Mouse (Mus musculus) liver, embryonic 14.5 days (tissue): ENCODE results near the gene Ttc21b. TPM values are rescaled to one million over a fixed set of nuclear protein-coding genes. Genes with fewer than 3 reads are reported as not detected.
"Not testable (repeated sequence)": the region's sequence is repeated elsewhere in the genome, so short reads cannot be mapped to it uniquely, and the experiment has no call there.

ENCODE experiments used
- ATAC-seq: fragments of 200-750 bp; cut with Nextera tagmentation; 2 replicates; pipeline ENCODE4 v1.8.0; 2017; ENCODE audit warnings: moderate number of reproducible peaks, mild to moderate bottlenecking, moderate library complexity; ENCODE audit not compliant: insufficient read depth
- DNase-seq, 3 experiments: peaks; one replicate each; pipeline ENCODE4 v3.0.0-alpha.2; 2012 to 2013; ENCODE audit warnings: low read depth in 3 of 3, low spot score in 3 of 3
- H3K27ac ChIP-seq: fragments of 300-500 bp; sonication (generic); 2 replicates; pipeline ENCODE4 v1.5.1; 2014; ENCODE audit warnings: moderate library complexity, mild to moderate bottlenecking, control low read depth, inconsistent platforms
- H3K27me3 ChIP-seq: fragments of 300-500 bp; sonication (generic); 2 replicates; pipeline ENCODE4 v1.6.1; 2014; ENCODE audit warnings: mild to moderate bottlenecking, low read length, moderate library complexity; ENCODE audit not compliant: control insufficient read depth, insufficient read depth
- H3K36me3 ChIP-seq: fragments of 300-500 bp; sonication (generic); replicated peaks from 2 replicates; pipeline ENCODE4 v1.6.1; 2014; ENCODE audit warnings: low read depth; ENCODE audit not compliant: control insufficient read depth, insufficient read depth
- H3K4me1 ChIP-seq, 2 experiments: fragments of 200-500 bp in 1 of 2; fragments of 300-500 bp in 1 of 2; sonication (generic) in 1 of 2; replicated peaks; 2 replicates each; pipeline ENCODE4 v1.6.1; 2012 to 2014; ENCODE audit warnings: antibody characterized with exemption in 1 of 2, inconsistent platforms in 1 of 2, low read length in 1 of 2; ENCODE audit not compliant: control insufficient read depth in 2 of 2, insufficient read depth in 2 of 2
- H3K4me2 ChIP-seq: fragments of 300-500 bp; sonication (generic); 2 replicates; pipeline ENCODE4 v1.6.1; 2014; ENCODE audit warnings: low read depth, mild to moderate bottlenecking, control low read depth, moderate library complexity
- H3K4me3 ChIP-seq, 2 experiments: fragments of 200-500 bp in 1 of 2; fragments of 300-500 bp in 1 of 2; sonication (generic) in 1 of 2; 2 replicates each; pipeline ENCODE4 v1.5.1; 2012 to 2014; ENCODE audit warnings: low read depth in 2 of 2, low read length in 2 of 2, mild to moderate bottlenecking in 2 of 2, control low read depth in 1 of 2, inconsistent platforms in 1 of 2, moderate library complexity in 1 of 2; ENCODE audit not compliant: insufficient read depth in 1 of 2
- H3K9ac ChIP-seq: fragments of 300-500 bp; sonication (generic); replicated peaks from 2 replicates; pipeline ENCODE4 v1.6.1; 2014; ENCODE audit warnings: mild to moderate bottlenecking, control low read depth, moderate library complexity
- H3K9me3 ChIP-seq: fragments of 300-500 bp; sonication (generic); 2 replicates; pipeline ENCODE4 v1.6.1; 2016; ENCODE audit warnings: low read length, mixed read lengths; ENCODE audit not compliant: control insufficient read depth
- CTCF ChIP-seq: IDR thresholded peaks from 2 replicates; pipeline ENCODE4 v1.5.1; 2016; ENCODE audit warnings: antibody characterized with exemption, low read depth, control low read depth
- EP300 ChIP-seq: IDR thresholded peaks from 2 replicates; pipeline ENCODE4 v1.6.1; 2016; ENCODE audit warnings: antibody characterized with exemption, low read depth
- WGBS: fragments of 180-500 bp; shearing (Covaris S2); extraction: QIAGEN DNeasy Blood & Tissue Kit; methylation state at CpG from one replicate; pipeline ENCODE4 v1.1.7; 2014; ENCODE audit not compliant: insufficient replicate concordance; 5-methylcytosine and 5-hydroxymethylcytosine counted together
- polyA plus RNA-seq, 2 experiments: library from polyadenylated mRNA; depleted of rRNA in 1 of 2; stranded (reverse) in 1 of 2; unstranded in 1 of 2; fragments of >200 nt; fragmentation: Nextera tagmentation in 1 of 2; extraction: Ambion mirVana in 1 of 2; gene quantifications; 2 replicates each; pipeline versions ENCODE4 v1.2.1 to v1.2.3; 2012 to 2014

The Ttc21b gene
- polyA plus RNA-seq, 2 experiments = 0.80 to 1.1 TPM

GRCm38 (mm10) chr2:66200195-66200594, 56.2 kb downstream of the Ttc21b start:
- Histone ChIP-seq H3K4me3 (no peak overlapping the region), H3K36me3 (no peaks in the 10 kb centered on the region), H3K9me3 (no peaks in the 10 kb centered on the region), H3K27me3 (no peaks in the 10 kb centered on the region), H3K9ac (no peak overlapping the region), H3K4me1 (no peaks in the 10 kb centered on the region), H3K4me2 (no peak overlapping the region), H3K27ac (no peak overlapping the region)
- TF ChIP-seq EP300 (no peak), CTCF (no peak)
- no peak for ATAC-seq
- WGBS = 18% methylated on average over 3 of the region's 3 CpGs
- no peak for DNase-seq

GRCm38 (mm10) chr2:66191691-66192100, 64.7 kb downstream of the Ttc21b start:
- Histone ChIP-seq H3K9me3 (no peaks in the 10 kb centered on the region), H3K4me1 (no peaks in the 10 kb centered on the region), H3K4me2 (no peak overlapping the region), H3K36me3 (no peaks in the 10 kb centered on the region), H3K27ac (no peak overlapping the region), H3K4me3 (no peak overlapping the region), H3K9ac (no peak overlapping the region), H3K27me3 (no peaks in the 10 kb centered on the region)
- TF ChIP-seq CTCF (no peak), EP300 (no peak)
- 58% methylated on average over 13 of the region's 13 CpGs for WGBS
- ATAC-seq (no peak), DNase-seq (no peak)

- H3K4me1 ChIP-seq = no peaks in the 10 kb centered on the region
- ATAC-seq (no peak), DNase-seq (no peak)
- TF ChIP-seq EP300 (no peak), CTCF (no peak)
- no peak overlapping the region for H3K9ac ChIP-seq
- H3K9me3 ChIP-seq = no peaks in the 10 kb centered on the region
- H3K36me3 ChIP-seq = no peaks in the 10 kb centered on the region
- H3K4me2 ChIP-seq = no peak overlapping the region
- no peak overlapping the region for H3K27ac ChIP-seq
- no peaks in the 10 kb centered on the region for H3K27me3 ChIP-seq
- H3K4me3 ChIP-seq = no peak overlapping the region
- 77% methylated on average over 5 of the region's 5 CpGs for WGBS
These were observed 66.3 kb downstream of the Ttc21b start for GRCm38 (mm10) chr2:66190157-66190556.

- not testable (repeated sequence) for ATAC-seq, DNase-seq, H3K4me2 ChIP-seq, H3K36me3 ChIP-seq, H3K27me3 ChIP-seq, H3K27ac ChIP-seq, H3K9ac ChIP-seq, H3K4me1 ChIP-seq, H3K4me3 ChIP-seq, H3K9me3 ChIP-seq
- 86% methylated on average over 12 of the region's 12 CpGs for WGBS
These were observed 67.2 kb downstream of the Ttc21b start for GRCm38 (mm10) chr2:66189197-66189596.

GRCm38 (mm10) chr2:66187520-66187919, 68.9 kb downstream of the Ttc21b start:
- H3K4me3 ChIP-seq = no peak overlapping the region

More at GRCm38 (mm10) chr2:66187520-66187919, 68.9 kb downstream of the Ttc21b start:
- WGBS = 60% methylated on average over 6 of the region's 6 CpGs
- Histone ChIP-seq H3K36me3 (no peaks in the 10 kb centered on the region), H3K4me2 (no peak overlapping the region), H3K4me1 (no peaks in the 10 kb centered on the region), H3K9me3 (no peaks in the 10 kb centered on the region), H3K9ac (no peak overlapping the region), H3K27ac (no peak overlapping the region), H3K27me3 (no peaks in the 10 kb centered on the region)
- DNase-seq (no peak), ATAC-seq (no peak)
- TF ChIP-seq CTCF (no peak), EP300 (no peak)
